Mouse (Mus musculus) small intestine, adult 2 months (tissue): ENCODE measurements around the gene Zpr1. TPM values are rescaled to one million over a fixed set of nuclear protein-coding genes. Genes with fewer than 3 reads are reported as not detected.
A peak's percentile ranks its signal among the peaks of the same experiment; 100 is the strongest.

Experiments used
- H3K27ac ChIP-seq: fragments of 200-500 bp; 2 replicates; pipeline ENCODE4 v1.5.1; 2012; ENCODE audit warnings: low read depth, low read length, control low read depth, inconsistent platforms; ENCODE audit not compliant: insufficient read depth
- H3K27me3 ChIP-seq: fragments of 200-500 bp; 2 replicates; pipeline ENCODE4 v1.6.1; 2012; ENCODE audit warnings: mild to moderate bottlenecking, moderate library complexity, low read length, inconsistent platforms; ENCODE audit not compliant: control insufficient read depth, insufficient read depth
- H3K36me3 ChIP-seq: fragments of 200-500 bp; 2 replicates; pipeline ENCODE4 v1.6.1; 2012; ENCODE audit warnings: mild to moderate bottlenecking, low read length, control low read depth, inconsistent platforms; ENCODE audit not compliant: control insufficient read depth, insufficient read depth
- H3K4me1 ChIP-seq: fragments of 200-500 bp; 2 replicates; pipeline ENCODE4 v1.6.1; 2012; ENCODE audit warnings: low read length, inconsistent platforms, mixed read lengths; ENCODE audit not compliant: control insufficient read depth, insufficient read depth, insufficient read length
- H3K4me3 ChIP-seq: fragments of 200-500 bp; 2 replicates; pipeline ENCODE4 v1.5.1; 2012; ENCODE audit warnings: low read depth, mild to moderate bottlenecking, control low read depth, inconsistent platforms, low read length, moderate library complexity
- CTCF ChIP-seq: fragments of 200-500 bp; IDR thresholded peaks from 2 replicates; pipeline ENCODE4 v1.5.1; 2012; ENCODE audit warnings: low read depth, mild to moderate bottlenecking, control low read depth, inconsistent platforms, low read length, moderate library complexity, mixed read lengths; ENCODE audit not compliant: insufficient replicate concordance, insufficient read length; ENCODE audit errors: extremely low read depth
- POLR2A ChIP-seq: fragments of 200-500 bp; IDR thresholded peaks from 2 replicates; pipeline ENCODE4 v1.6.1; 2012; ENCODE audit warnings: low read depth, mild to moderate bottlenecking, control low read depth, inconsistent platforms, low read length, moderate library complexity
- WGBS: fragments of 180-500 bp; shearing (Covaris S2); methylation state at CpG from one replicate; pipeline ENCODE4 v1.1.7; 2018; 5-methylcytosine and 5-hydroxymethylcytosine counted together
- polyA plus RNA-seq: library from polyadenylated mRNA; depleted of rRNA; stranded (reverse); fragments of >200 nt; gene quantifications from 2 replicates; pipeline ENCODE4 v1.2.3, GENCODE M21; 2012

Gene Zpr1
- polyA plus RNA-seq, 1 experiment: 11.2 TPM

DNA sequence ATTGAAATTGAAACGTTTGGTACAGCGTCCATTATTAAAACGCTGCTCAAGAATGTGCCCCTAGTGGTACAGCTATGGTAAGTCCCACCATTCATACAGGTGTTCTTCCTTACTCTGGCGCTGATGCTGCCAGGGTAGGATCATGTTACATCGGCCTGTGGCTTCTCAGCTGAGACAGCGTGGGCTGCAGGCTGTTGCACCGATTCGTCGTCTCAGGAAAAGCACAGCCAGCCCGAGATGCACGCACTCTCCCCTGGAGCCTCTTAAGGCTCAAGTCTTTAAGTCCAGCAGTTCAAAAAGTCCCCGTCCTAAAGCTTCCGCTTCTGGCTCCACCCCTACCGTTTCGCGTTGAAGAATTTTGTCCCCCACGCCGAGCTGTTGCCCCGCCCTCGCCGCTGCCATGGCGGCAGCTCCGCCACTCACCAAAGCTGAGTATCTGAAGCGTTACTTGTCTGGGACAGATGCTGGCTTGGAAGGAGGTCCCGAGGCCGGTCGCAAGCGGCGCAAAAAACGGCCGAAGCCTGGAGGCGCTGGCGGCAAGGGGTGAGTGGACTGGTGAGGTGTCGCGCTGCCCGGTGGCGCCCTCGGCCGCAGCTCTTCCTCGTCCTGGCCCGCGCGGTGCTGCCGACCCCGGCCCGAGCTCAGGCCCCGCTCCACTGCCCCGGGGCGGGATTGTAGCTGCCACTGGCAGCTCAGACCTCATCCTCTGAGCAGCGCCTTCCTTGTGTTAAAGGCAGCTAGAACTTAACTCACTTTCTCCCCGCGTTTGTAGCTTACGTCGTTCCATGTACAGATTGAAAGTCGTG, 10.0 kb downstream of the Zpr1 start, which contains the start of gene Bud13:
TSS of gene Bud13 (plus strand) at position 378 of the 806 bp plus-strand sequence.
- peak within 1 kb of the TSS; percentile 90 for H3K27ac ChIP-seq
- under 1% methylated on average over 53 of the region's 55 CpGs for WGBS
- no peaks in the 10 kb centered on the region for H3K27me3 ChIP-seq
- H3K4me1 ChIP-seq: 0 out of 2 replicates have a peak, but pooled peaks cover 3% of the 10 kb centered on the region
- H3K36me3 ChIP-seq: peaks cover 33% of the 10 kb centered on the region
- H3K4me3 ChIP-seq: peak within 1 kb of the TSS; percentile 97
- TF ChIP-seq POLR2A (peak; percentile 54), CTCF (peak; percentile 64; the same call in 1 of the 2 replicates)

DNA sequence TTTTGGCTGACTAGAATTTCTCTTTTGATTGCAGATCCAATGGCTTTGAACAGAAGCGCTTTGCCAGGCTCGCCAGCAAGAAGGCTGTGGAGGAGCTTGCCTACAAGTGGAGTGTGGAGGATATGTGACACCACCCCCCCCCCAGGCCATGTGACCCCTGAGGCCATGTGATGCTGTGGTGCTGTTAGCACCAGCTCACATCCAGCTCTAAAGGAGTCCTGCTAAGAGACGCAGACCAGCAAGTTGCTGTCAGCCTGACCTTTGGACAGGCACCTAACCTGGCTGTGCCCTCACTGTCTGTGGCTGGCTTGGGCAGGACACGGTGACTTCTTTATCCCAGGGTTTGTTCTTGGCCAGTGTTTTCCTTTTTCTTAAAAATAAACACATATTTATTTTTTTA, 25.5 kb downstream of the Zpr1 start:
- peaks cover 36% of the 10 kb centered on the region for H3K36me3 ChIP-seq
- H3K4me1 ChIP-seq: no peaks in the 10 kb centered on the region
- no peak for TF ChIP-seq CTCF
- no peak for TF ChIP-seq POLR2A
- no peak overlapping the region for H3K27ac ChIP-seq
- 88% methylated on average over 4 of the region's 4 CpGs for WGBS
- no peak overlapping the region for H3K4me3 ChIP-seq
- H3K27me3 ChIP-seq: no peaks in the 10 kb centered on the region

DNA sequence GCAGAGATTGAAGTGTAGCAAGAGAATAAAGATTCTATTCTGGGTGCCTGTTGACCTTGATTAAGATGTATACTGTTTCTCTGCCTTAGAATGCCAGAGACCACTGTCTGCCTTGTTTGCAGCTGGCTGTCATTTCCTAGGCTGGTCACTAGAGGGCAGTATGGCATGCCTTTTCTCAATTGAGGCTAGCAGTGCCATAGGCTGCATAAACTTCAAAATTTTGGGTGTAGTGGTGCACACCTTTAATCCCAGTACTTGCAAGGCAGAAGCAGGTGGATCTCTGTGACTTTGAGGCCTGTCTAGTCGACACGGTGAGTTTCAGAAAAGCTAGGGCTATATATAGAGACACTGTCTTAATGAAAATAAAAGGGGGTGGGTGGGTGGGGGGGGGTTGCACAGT, 29.3 kb downstream of the Zpr1 start:
- WGBS: 7% methylated on average over 2 of the region's 2 CpGs
- TF ChIP-seq CTCF (peak; percentile 81; the same call in 1 of the 2 replicates), POLR2A (no peak)
- H3K4me3 ChIP-seq: no peak overlapping the region
- H3K4me1 ChIP-seq: no peaks in the 10 kb centered on the region
- no peak overlapping the region for H3K27ac ChIP-seq
- no peaks in the 10 kb centered on the region for H3K27me3 ChIP-seq
- H3K36me3 ChIP-seq: peaks cover 19% of the 10 kb centered on the region

DNA sequence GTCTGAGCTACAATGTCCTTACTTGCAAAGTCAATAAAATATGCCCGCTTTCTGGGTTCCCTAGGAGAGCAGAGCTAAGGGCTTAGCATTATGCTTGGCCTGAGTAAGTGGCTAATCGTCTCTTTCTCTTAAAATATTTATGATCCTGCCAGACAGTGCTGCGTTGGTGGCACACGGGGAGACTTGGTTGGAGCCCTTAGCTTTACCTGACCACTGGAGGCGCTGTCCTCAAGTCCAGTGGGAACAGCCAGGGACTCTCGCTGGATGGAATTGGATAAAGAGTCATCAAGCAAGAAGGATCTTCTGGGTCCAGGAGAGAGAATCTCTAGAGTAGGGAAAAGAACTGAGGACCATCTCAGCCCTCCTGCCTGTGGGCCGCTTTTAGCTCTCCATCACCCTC, 36.3 kb downstream of the Zpr1 start:
- 14% methylated on average over 7 of the region's 7 CpGs for WGBS
- Histone ChIP-seq H3K27me3 (no peaks in the 10 kb centered on the region), H3K4me1 (no peaks in the 10 kb centered on the region), H3K27ac (no peak overlapping the region), H3K36me3 (no peaks in the 10 kb centered on the region), H3K4me3 (no peak overlapping the region)
- TF ChIP-seq POLR2A (no peak), CTCF (peak; percentile 63; the same call in 1 of the 2 replicates)

DNA sequence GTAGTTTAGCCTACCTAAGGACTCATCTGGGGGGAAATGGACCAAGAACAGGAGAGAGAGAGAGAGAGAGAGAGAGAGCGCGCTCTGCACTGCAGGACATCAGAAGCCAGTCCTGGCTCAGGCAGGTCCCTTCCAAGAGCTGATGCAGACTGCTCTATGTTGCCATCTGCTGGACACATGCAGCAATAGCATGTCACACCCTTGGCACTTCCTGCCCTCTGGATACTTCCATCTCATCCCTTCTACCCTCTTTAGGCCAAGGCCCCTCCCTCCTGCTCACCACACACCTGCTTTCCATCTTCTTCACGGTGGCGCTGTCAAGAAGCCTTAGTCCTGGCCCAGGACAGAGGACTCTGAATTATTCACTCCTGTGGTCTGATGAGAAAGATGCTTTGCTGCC, 41.6 kb downstream of the Zpr1 start:
- 15% methylated on average over 4 of the region's 4 CpGs for WGBS
- Histone ChIP-seq H3K27ac (no peak overlapping the region), H3K4me1 (no peaks in the 10 kb centered on the region), H3K36me3 (no peaks in the 10 kb centered on the region), H3K4me3 (no peak overlapping the region), H3K27me3 (no peaks in the 10 kb centered on the region)
- TF ChIP-seq POLR2A (no peak), CTCF (peak; percentile 88)

DNA sequence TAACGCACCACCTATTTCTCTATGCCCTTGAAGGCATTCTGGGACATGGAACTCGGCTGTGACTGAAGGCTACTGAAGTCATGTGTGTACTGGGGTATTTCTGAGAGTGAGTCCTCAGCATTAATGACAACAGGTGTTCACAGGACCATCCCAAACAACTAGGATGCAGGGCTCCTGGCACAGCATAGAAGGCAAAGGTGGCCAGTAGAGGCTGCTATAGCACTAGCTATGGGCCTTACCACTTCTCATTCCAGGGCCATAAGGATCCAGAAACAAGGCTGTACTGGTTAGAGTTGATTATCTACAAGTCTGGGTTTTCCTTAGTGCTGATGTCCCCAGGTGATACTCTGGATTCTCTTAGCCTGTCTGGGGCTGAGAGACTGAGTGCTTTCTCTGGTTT, 42.1 kb downstream of the Zpr1 start:
- TF ChIP-seq POLR2A: no peak
- no peak for TF ChIP-seq CTCF
- Histone ChIP-seq H3K27me3 (no peaks in the 10 kb centered on the region), H3K27ac (no peak overlapping the region), H3K4me1 (no peaks in the 10 kb centered on the region), H3K36me3 (no peaks in the 10 kb centered on the region), H3K4me3 (no peak overlapping the region)
- 43% methylated on average over 2 of the region's 2 CpGs for WGBS

DNA sequence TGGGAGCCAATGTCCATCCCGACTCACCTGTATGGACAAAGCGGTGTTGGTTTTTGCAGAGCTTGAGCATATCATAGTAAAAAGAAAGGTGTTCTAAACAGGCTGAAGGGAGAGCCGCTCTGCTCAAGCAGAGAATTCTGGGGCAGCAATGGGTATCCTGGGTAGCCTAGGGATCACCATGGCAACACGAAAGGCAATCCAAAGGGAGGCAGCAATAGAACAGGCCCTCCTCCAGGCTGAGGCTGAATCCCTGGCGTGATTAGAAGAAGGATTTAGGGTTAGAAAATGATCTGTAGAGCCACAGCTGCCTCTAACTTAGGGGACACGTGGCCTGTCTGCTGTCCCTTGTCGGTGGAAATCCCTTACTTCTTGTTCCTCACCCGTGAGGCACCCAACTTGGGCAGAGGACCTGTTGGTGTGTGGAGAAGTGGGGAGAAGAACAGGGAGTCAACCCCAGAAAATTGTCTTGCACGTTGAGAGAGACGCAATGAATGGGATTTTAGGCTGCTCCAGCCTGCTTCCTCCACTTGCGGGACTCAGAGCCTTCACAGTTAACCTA, 43.0 kb downstream of the Zpr1 start:
- Histone ChIP-seq H3K4me1 (no peaks in the 10 kb centered on the region), H3K27ac (no peak overlapping the region), H3K36me3 (no peaks in the 10 kb centered on the region), H3K4me3 (no peak overlapping the region), H3K27me3 (no peaks in the 10 kb centered on the region)
- 65% methylated on average over 11 of the region's 11 CpGs for WGBS
- TF ChIP-seq POLR2A (no peak), CTCF (no peak)
